Mouse (Mus musculus) right cerebral cortex, postnatal 36 days (tissue): ENCODE results near the gene Gmfb.

Experiments
- DNase-seq, 2 experiments: peaks; one replicate each; pipeline ENCODE4 v3.0.0; 2022; ENCODE audit warnings: low spot score in 2 of 2, mixed read lengths in 1 of 2

The Gmfb gene

DNA sequence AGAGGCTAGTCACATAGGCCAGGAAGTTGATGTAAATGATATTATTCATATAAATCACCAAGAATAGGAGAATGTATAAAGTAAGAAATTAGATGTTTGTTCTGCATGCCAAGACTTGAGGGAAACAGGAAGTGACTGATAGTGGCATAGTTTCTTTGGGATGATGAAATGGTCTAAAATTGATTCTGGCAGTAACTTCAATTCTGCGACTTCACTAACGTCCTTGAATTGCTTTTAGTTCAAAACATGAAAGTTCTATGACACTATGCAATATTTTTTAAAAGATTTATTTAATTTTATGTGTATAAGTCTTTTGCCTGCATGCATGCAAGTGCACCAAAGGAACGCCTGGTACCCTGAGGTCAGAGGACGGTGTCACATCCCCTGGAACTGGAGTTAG, 18.8 kb downstream of the Gmfb start:
- no peak for DNase-seq

DNA sequence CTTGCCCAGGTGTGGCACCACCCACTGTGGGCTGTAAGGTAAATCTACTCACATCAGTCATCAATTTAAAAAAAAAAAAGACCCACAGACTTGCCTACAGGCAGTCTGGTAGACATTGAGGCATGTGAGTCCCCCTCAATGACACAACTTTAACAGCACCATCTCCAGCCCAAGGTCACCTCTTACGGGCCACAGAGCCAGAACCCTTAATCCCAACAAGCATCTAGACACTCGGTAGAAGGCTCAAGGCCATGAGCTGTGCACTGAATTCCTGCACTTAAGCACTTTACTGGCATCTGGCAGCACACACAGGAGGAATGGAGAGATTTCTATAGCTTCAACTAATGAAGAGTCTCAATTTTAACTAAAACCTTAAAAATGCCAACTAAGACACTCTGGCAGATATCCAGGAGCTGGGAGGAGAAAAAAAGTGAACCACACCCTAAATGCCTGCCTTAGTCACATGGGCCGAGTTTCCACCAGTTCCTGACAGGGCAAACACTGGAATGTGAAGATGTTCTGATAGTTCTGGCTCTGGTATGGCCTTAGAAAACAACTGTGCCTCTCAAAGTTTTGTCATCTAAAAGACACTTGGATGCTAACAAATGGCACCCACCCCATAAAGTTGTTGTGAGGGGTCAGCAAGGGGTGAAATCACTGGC, 21.2 kb downstream of the Gmfb start:
- DNase-seq, result no peak

DNA sequence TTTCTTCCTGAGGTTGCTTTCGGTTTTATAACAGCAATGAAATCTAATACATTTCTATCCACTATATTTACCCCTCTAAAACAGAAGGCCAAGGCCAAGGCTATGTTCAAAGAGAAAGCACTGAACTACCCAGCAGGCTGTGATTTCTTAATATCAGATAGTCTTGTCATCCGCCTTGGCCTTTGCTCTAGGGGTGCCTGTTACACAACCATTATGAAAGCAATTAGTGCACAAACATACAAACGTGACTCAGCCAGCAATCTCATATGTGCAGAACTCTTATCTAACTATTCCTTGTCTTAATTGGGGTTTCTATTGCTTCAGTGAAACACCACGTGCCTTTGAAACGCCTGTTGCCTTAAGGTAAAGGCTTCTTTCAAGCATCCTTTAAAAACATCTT, 27.9 kb downstream of the Gmfb start:
- no peak for DNase-seq

DNA sequence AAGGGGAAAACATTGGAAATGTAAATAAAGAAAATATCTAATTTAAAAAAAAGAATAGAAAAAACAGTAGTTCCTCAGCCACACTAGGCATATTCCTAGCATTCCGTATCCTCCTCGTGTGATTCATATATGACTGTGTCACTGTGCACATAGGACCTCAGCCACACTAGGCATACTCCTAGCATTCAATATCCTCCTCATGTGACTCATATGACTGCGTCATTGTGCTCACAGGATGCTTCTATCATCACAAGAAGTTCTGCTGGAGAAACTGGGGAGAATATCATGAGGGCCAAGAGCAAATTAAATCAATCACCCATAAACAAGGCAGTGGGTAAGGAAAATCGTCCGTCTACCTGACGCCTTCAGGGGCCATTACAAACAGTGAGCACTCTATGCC, 31.3 kb downstream of the Gmfb start:
- no peak for DNase-seq

DNA sequence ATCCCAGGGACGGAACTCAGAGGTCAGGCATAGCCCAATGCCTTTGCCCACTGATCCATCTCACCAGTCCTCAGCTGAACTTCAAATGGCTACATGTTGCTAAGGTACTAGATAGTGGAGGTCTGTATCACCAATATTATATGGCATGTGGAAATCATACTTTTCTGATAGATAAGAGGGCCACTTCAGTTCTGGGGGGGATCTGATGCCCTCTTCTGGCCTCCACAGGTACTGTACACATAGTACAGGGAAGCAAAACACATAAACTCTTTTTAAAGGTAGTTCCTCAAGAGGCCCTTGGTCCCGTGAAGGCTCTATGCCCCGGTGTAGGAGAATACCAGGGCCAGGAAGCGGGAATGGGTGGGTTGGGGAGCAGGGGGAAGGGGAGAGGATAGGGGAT, 31.7 kb downstream of the Gmfb start:
- no peak for DNase-seq

DNA sequence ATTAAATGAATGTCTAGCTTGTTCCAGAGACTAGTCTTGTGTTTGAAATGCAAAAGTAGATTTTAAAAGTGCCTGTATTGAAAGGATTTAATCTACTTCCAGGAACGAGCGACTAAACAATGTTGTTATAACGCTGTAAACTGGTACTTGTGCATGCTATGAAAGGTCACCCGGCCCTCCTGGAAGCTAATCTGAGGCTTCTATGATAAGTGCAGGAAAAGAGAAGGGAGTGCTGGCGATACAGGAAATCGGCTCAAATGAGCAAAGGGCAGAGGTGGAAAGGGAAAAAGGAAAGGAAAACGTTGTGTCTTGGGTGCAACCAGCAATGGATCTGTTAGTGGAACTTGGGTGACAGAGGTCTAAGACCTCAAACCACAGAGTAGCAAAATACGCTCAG, 33.5 kb downstream of the Gmfb start:
- no peak for DNase-seq

DNA sequence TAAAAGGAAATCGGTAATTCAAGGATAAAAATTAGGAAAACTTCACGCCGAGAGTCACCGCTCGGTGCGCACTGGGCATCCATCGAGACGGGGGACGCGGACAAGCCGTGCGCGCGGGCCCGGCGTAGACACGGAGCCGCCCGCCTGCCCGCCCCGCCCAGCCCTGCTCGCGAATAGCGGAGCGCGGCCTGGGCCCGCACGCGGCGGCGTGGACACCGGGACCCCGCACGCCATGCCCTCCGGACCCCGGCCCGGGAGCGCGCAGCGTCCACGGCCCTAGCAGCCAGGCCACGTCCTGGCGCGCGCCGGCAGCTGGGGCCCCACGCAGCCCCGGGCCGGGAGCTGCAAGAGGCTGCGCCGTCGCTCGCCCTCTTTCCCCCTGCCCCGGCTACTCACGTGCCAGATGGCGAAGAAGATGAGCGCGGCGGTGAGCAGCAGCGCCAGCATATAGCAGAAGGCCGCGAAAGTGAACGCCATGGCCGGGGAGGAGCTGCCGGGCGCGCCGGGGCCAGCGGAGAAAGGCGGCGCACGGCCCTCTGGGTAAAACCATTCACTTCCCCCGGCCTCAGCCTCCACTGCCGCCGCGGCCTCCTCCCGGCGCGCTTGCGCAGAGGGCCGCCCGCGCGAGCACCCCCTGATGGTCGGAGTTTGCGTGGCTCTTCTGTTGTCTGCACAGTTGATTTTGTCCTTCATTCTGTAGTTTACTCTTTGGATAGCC, 34.1 kb downstream of the Gmfb start, which contains the start of gene Cnih1:
Gene Cnih1, minus strand, starts transcription at position 625 of the 718 bp plus-strand sequence.
- peak; percentile 81 to 83 for DNase-seq

DNA sequence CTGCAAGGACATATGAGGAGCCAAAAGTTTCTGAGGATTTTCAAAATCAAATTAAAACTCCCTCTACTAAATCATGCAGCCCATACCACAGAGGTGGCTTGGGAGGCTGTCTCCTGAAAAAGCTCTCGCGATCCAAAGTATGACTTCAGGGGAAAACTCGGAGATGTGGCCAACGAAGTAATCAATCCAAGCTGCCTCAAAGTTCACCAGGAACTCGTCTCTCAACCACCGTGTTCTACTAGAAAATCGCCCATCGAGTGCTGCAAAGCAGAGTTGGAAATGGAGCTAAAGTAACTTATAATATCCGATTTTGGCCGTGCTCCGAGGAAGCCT, 34.6 kb downstream of the Gmfb start:
- DNase-seq, result no peak

DNA sequence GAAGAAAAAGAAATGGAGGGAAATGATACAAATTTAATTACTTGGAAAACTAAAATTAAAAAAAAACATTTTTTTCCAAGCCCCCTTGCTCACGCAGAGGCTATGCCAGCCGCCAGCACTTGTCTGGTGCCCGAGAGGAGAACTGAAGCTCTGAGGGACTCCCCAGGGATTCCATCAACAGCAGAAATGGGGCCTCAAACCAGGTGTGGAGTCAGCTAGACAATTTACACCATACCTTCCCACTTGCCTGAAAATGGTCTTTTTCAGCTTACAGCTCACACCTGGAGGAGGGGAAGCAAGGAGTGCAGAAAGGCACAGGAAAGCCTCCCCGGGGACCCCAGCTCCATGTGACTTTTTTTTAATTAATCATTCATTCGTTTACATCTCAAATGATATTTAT, 36.8 kb downstream of the Gmfb start:
- no peak for DNase-seq

DNA sequence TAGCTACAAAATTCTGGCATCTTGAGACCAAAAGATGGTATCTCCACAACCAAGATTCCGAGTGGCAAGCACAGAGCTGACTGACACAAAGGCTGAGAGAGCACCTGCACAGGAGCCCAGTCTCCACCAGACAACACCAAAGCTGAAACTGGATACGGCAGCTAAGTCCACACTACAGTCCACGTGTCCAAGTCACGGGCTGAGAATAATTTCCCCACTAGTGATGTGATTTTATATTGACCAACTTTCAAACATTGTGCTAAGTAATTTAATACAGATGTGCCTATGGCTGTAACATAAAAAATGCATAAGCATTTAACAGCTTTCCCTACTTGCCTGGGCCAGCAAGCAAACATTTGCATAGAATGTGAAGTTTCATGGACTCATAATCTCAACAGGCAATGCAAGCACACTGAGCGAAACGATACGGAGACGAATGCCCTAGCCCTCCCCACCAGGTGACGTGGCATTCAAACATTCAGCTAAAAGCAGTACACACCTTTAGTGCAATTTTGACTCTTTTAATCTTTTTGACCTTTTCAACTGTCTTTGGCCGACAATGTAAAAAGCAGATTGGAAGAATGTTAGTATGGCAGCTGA, 38.6 kb downstream of the Gmfb start:
- no peak for DNase-seq

DNA sequence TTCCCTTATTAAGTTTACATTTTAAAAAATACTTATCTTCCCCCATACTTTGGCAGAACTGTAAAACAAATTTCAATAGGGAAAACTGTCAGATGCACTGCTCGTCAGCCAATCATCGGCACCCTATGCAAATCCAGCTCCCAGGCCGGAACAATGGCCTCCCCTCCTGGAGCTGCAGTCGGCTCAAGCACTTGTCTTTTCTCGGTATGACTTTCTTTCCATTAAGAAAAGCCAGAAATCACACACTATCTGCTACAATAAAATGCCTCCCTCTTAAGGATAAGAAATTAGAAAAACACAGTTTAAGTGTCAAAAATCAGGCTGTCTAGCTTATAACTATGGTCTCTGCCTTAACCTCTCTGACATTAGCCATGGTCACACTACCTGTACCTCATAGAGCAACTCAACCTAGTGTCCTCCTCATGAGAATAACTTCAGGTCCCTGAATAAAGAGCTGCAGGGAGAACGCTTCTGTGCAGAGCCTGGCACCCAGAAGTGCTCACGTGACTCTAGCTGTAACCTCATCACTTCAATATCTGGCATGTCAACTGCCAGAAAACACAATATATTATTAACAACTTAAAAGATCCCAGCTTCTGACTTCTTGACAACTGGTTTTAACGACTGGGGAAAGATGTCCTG, 39.7 kb downstream of the Gmfb start:
- no peak for DNase-seq

DNA sequence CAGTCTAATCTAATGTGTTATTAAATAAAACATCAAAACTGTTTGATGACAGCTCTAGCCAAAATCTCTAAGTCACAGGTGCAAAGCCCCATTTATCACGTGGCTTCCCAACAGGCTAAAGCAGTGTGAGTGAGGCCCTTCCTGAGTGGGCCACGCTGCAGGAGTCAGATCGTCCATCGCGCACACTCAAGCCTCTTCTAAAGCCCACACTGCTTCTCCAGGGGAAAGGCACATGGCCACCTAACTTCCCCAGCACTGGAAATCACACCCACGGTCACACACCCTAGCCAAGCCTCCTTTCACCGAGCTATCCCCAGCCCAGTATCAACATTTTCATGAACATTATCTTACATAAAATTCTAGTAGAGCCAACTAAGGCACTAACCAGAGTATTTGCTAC, 41.0 kb downstream of the Gmfb start:
- no peak for DNase-seq

DNA sequence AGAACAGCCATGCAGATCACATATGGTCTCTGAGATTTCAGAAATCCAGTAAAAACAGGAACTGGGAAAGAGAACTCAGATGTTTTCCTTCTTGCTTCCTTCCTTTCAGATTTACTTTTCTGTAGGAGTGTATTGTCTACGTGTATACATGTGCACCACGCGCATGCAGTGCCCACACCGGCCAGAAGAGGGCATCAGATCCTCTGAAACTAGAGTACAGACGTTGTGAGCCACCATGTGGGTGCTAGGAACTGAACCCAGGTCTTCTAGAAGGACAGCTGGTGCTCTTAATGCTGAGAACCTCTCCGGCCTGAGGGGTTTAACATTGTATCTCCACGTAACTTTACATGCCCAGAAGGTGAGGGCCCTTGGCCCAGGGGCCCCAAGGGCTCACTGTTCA, 42.8 kb downstream of the Gmfb start:
- DNase-seq, result no peak

DNA sequence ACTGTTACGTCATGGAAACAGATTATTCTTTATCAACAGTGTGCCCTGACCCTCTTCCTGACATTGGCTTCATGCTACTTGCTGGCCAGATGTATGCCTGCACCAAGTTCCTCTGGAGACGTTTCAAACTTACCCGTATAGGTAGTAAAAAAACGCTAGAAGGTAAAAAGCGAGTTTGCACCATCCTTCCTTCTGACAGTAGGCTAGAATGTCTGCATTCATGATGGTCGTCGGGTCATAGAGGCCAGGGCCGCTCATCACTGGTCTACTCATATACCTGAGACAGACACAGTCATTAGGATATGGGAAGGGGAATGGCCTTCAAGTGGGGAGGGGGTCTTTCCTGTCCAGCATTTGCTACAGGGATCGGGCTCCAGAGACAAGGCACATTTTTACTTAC, 43.3 kb downstream of the Gmfb start:
- DNase-seq, result no peak

DNA sequence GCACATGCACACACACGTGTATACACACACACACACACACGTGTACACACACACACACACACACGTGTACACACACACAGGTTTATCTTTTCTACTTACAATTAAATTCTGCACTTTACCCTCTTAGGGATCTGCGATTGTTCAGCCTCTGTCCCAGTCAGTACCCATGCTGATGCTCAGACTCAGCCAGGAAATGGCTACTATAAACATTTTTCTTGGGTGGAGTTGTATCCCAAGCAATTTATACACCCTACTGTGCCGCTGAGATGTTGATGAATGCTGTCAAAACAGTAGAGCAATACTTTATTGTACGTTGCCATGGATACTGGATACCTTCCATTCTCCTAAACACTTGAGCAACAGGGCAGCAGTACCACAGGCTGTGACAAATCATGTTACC, 52.0 kb downstream of the Gmfb start:
- no peak for DNase-seq

DNA sequence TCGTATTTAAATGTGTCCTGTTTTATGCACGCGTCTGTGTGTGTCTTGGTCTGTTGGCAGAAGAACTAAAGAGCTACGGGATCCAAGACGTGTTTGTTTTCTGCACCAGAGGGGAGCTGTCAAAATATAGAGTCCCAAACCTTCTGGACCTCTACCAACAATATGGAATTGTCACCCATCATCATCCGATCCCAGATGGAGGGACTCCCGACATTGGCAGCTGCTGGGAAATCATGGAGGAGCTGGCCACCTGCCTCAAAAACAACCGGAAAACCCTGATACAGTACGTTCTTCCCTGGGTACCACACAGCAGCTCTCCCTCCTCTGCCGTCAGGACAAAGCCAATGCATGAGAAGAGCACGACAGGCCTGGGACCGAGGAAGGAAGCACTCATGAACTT, 54.9 kb downstream of the Gmfb start:
- no peak for DNase-seq

DNA sequence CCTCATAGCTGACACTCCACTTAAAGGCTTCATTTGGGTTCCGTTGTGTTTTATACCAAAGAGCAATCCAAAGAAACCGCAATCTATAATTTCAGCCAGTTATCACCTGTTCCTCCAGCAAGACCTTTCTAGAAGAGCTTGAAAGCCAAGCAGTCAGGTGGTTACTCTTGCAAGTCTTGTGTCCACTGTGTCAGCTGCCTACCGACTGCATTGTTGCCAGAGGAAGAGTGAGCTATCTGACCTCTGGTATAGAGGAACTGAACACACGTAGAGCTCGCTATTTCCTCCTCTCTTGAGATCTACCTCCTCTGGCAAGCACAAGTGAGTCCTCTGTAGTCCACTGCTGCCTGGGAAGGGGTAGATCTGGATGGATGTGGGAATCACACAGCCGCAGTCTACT, 60.9 kb downstream of the Gmfb start:
- no peak for DNase-seq

DNA sequence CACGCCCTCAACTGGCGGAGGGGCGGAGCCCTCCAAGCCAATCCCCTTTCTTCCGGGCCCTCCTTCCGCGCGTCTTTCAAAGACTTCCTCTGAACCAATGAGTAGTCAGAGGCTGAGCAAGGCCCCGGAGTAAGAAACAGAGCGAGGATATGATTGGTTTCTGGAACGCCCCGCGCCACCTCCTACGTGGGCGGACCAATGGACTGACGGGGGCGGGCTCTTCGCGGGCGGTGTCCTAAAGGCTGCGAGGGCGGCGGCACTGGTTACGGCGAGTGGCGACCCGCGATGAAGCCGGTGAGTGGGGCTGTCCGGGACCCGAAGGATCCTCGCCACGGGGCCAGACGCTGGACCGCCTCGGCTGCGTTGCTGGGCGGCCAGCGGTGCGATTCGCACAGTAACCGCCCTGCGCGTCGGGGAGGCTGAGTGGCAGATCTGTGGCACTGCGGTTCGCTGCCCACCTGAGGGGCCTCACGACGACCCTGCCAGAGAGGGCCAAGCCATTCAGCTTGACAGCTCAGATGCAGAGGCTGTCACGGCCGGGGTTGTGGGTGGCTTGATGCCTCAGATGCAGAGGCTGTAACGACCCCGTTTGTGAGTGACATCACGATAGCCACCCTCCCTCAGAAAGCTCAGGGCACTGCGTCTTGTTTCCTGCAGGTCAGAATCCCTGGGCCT, 61.5 kb downstream of the Gmfb start, which contains the start of gene Cdkn3:
Gene Cdkn3, plus strand, starts transcription at position 187 of the 675 bp plus-strand sequence.
- peak; percentile 85 to 90 for DNase-seq

DNA sequence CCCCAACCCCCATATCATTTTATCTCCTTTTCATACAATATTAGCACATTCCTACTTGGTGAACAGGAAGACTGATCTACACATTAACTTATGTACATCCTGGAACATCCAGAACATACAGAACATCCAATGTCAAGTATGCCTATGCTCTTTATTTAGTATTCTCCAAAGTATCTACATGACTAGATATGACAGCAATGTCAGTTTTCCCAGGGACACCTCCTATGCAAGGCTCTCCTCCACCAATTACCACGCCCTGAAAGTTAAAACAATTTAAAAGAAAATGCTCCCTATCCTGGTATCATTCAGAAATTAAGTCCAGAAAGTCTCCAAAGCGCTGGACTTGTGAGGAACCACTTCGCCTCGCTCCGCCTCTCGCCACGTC, 62.1 kb downstream of the Gmfb start:
- DNase-seq, result no peak
